Mouse (Mus musculus): ENCODE measurements at regions not wholly inside any gene's neighbourhood (a gene's known extent, or its start where the extent isn't known, plus 50 kb on each side); places are given as distances from the start of the nearest gene placed in this dataset.

DNA sequence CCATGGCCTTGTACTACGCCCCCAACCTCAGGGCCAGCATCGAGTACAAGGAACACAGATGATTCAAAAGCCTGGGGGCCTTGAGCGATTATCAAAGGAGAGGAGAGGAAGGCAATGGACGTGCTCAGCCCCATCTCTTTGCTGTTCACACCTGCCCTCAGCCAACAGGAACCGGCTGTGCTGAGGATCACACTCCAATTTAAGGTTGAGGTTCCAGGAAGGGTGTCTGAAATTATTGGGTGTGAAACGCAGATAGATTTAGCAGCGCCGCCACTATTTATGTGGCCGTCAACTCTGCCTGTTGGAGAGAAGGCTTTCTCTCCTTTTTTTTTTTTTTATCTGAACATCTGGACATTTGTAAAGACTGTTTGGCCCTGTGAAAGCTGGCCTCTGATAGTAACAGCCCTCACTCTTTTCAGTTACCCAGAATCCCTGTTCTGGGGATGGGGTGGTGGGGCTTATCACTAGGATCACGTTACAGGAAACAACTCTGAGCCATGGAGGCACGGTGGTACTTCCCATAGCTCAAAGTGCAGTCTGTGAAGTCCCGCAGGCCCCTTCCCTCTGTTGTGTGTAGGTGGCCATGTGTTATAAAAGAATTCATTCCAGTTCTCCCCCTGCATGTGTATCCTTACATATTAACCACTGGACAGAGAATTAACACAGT, 256.7 kb downstream of the Hs3st3b1 start:
- 71% methylated on average over 12 of the region's 12 CpGs for WGBS
- no peak for DNase-seq
- Histone ChIP-seq H3K4me3 (no peak overlapping the region), H3K79me2 (replicated peaks; ENCODE audit: control insufficient read depth, insufficient read depth, low read length) (no peaks in the 10 kb centered on the region), H3K4me1 (ENCODE audit: control insufficient read depth, insufficient read depth, low read length) (no peaks in the 10 kb centered on the region), H3K27me3 (ENCODE audit: control insufficient read depth, insufficient read depth, low read length) (no peaks in the 10 kb centered on the region), H3K9ac (ENCODE audit: low read depth, low read length) (no peak overlapping the region), H3K27ac (no peak overlapping the region), H3K36me3 (ENCODE audit: control insufficient read depth, insufficient read depth, low read length) (no peaks in the 10 kb centered on the region)
- TF ChIP-seq POLR2A (IDR thresholded peaks at IDR 0.05; ENCODE audit: insufficient read depth, low read depth, low read length) (no peak), CTCF (IDR thresholded peaks at IDR 0.05) (no peak), EP300 (IDR thresholded peaks at IDR 0.05; ENCODE audit: insufficient read depth, low read depth, low read length) (no peak)
- intact Hi-C loops (cut with DNase I), result no loop called here

DNA sequence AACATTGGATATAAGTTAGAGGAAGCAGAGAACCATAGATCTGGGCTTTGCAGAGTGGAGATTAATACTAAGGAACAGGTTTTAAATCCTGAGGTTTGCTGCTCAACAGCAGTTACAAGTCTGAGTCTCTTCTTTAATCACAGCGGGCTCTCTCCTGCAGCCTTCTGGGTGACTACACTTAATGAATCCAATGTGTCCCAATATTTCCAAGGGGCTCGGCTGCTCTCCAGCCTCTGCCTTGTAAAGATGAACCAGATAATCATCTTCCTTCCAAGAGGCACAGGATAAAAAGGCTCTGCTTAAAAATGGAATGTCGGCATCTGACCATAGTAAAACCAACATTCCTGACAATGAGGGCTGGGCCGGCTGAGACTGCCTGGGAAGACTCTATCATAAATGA, 251.6 kb downstream of the Hs3st3b1 start:
- no peak overlapping the region for H3K9ac ChIP-seq (ENCODE audit: low read depth, low read length)
- DNase-seq, result no peak
- 74% methylated on average over 4 of the region's 4 CpGs for whole genome bisulfite sequencing
- H3K36me3 ChIP-seq (ENCODE audit: control insufficient read depth, insufficient read depth, low read length), result no peaks in the 10 kb centered on the region
- no peak overlapping the region for H3K27ac ChIP-seq
- H3K4me3 ChIP-seq, result no peak overlapping the region
- H3K79me2 ChIP-seq (replicated peaks; ENCODE audit: control insufficient read depth, insufficient read depth, low read length), result no peaks in the 10 kb centered on the region
- intact Hi-C loops (cut with DNase I), result no loop called here
- TF ChIP-seq CTCF (IDR thresholded peaks at IDR 0.05), result no peak
- no peak for TF ChIP-seq EP300 (IDR thresholded peaks at IDR 0.05; ENCODE audit: insufficient read depth, low read depth, low read length)
- no peak for TF ChIP-seq POLR2A (IDR thresholded peaks at IDR 0.05; ENCODE audit: insufficient read depth, low read depth, low read length)
- H3K27me3 ChIP-seq (ENCODE audit: control insufficient read depth, insufficient read depth, low read length), result no peaks in the 10 kb centered on the region
- H3K4me1 ChIP-seq (ENCODE audit: control insufficient read depth, insufficient read depth, low read length), result no peaks in the 10 kb centered on the region

DNA sequence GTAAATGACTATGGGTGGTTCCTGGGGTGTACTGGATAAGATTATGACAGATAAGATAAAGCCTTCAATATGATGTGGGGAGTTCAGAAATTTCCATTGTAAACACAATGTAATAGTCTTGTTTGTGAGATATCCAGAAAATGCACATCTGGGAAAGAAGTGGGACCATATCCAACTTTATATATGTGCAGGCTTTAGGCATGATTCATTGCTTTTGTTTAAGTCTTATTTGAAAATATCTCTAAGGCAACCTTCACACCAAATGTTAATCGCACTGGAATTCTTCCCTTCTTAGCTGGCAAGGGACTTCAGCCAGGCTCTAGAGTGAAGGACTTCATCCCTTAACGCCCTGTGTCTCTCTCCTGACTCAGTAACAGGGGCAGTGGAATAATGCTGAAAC, 250.3 kb downstream of the Hs3st3b1 start:
- no peak overlapping the region for H3K27ac ChIP-seq
- no peak overlapping the region for H3K9ac ChIP-seq (ENCODE audit: low read depth, low read length)
- TF ChIP-seq CTCF (IDR thresholded peaks at IDR 0.05) (no peak), POLR2A (IDR thresholded peaks at IDR 0.05; ENCODE audit: insufficient read depth, low read depth, low read length) (no peak), EP300 (IDR thresholded peaks at IDR 0.05; ENCODE audit: insufficient read depth, low read depth, low read length) (no peak)
- H3K27me3 ChIP-seq (ENCODE audit: control insufficient read depth, insufficient read depth, low read length), result peaks cover 4% of the 10 kb centered on the region
- H3K36me3 ChIP-seq (ENCODE audit: control insufficient read depth, insufficient read depth, low read length), result no peaks in the 10 kb centered on the region
- no peaks in the 10 kb centered on the region for H3K4me1 ChIP-seq (ENCODE audit: control insufficient read depth, insufficient read depth, low read length)
- DNase-seq, result no peak
- intact Hi-C loops (cut with DNase I), result no loop called here
- no peak overlapping the region for H3K4me3 ChIP-seq
- 41% methylated on average over 2 of the region's 2 CpGs for WGBS
- no peaks in the 10 kb centered on the region for H3K79me2 ChIP-seq (replicated peaks; ENCODE audit: control insufficient read depth, insufficient read depth, low read length)

DNA sequence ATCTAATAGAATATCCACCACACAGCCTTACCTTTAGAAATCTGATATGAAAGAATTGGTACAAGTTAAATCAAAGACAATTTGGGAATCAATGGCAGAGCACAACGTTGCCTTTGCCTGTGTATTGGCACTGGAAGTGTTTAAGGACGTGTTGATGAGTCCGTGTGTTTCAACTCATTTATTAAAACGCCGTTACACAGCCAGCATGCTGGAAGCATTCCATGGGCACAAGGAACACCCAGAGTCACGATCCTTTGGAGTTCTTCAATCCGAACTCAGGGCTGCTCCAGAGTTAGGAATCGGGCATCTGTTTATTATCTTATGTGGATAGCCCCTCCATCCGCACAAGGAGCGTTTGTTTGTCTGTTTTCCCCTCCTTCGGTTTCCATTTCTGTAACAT, 244.2 kb downstream of the Hs3st3b1 start:
- no peak overlapping the region for H3K27ac ChIP-seq
- WGBS, result 83% methylated on average over 11 of the region's 11 CpGs
- DNase-seq, result no peak
- peaks cover 4% of the 10 kb centered on the region for H3K27me3 ChIP-seq (ENCODE audit: control insufficient read depth, insufficient read depth, low read length)
- H3K4me1 ChIP-seq (ENCODE audit: control insufficient read depth, insufficient read depth, low read length), result no peaks in the 10 kb centered on the region
- H3K36me3 ChIP-seq (ENCODE audit: control insufficient read depth, insufficient read depth, low read length), result no peaks in the 10 kb centered on the region
- TF ChIP-seq POLR2A (IDR thresholded peaks at IDR 0.05; ENCODE audit: insufficient read depth, low read depth, low read length) (no peak), CTCF (IDR thresholded peaks at IDR 0.05) (no peak), EP300 (IDR thresholded peaks at IDR 0.05; ENCODE audit: insufficient read depth, low read depth, low read length) (no peak)
- intact Hi-C loops (cut with DNase I), result no loop called here
- H3K9ac ChIP-seq (ENCODE audit: low read depth, low read length), result no peak overlapping the region
- H3K79me2 ChIP-seq (replicated peaks; ENCODE audit: control insufficient read depth, insufficient read depth, low read length), result no peaks in the 10 kb centered on the region
- no peak overlapping the region for H3K4me3 ChIP-seq

DNA sequence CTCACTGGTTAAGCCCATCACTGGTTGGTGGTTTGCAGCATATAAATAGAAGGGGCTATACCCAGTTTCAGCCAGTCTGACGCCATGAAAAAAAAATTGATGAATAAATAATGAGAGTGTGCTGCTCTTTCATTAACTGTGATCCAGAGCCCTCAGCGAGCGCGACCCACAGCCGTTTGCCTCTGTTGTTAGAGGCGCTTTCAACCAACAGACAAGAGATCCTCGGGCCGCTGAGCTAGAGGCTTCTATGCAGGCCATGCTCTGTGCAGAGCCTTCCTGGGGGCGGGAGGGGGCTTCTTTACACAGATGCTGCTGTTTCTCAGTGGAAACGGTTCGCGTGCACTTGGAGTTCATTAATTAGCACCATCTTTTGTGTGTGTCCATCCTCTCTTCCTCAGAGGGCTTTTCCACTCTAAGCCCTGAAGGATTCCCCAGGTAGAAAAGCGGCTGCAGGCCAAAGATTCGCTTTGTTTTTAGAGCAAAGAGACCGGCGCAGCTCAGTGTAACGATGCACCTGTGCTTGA, 243.6 kb downstream of the Hs3st3b1 start:
- Histone ChIP-seq H3K36me3 (ENCODE audit: control insufficient read depth, insufficient read depth, low read length) (no peaks in the 10 kb centered on the region), H3K27me3 (ENCODE audit: control insufficient read depth, insufficient read depth, low read length) (peaks cover 4% of the 10 kb centered on the region), H3K9ac (ENCODE audit: low read depth, low read length) (no peak overlapping the region), H3K4me3 (no peak overlapping the region), H3K79me2 (replicated peaks; ENCODE audit: control insufficient read depth, insufficient read depth, low read length) (no peaks in the 10 kb centered on the region), H3K4me1 (ENCODE audit: control insufficient read depth, insufficient read depth, low read length) (no peaks in the 10 kb centered on the region), H3K27ac (no peak overlapping the region)
- DNase-seq, result no peak
- WGBS, result 92% methylated on average over 17 of the region's 17 CpGs
- TF ChIP-seq POLR2A (IDR thresholded peaks at IDR 0.05; ENCODE audit: insufficient read depth, low read depth, low read length) (no peak), EP300 (IDR thresholded peaks at IDR 0.05; ENCODE audit: insufficient read depth, low read depth, low read length) (no peak), CTCF (IDR thresholded peaks at IDR 0.05) (no peak)
- intact Hi-C loops (cut with DNase I), result no loop called here

DNA sequence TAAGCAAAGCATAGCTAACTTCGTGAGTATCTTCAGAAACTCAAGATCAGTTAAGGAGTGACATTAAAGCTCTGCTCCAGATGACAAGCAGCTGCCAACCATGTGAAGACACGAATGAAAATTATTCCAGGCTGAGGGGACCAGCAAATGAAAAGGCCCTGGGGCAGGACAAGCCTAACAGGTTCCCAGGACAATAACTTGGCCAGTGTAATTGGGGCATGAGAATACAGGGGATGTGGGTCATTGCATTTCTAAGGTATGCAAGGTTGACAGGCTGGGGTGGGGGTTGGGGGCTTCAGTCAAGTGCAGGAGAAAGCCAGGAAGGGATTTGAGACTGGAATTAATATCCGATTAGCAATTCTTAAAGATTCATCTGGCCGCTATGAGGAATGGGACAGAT, 242.6 kb downstream of the Hs3st3b1 start:
- TF ChIP-seq POLR2A (IDR thresholded peaks at IDR 0.05; ENCODE audit: insufficient read depth, low read depth, low read length) (no peak), CTCF (IDR thresholded peaks at IDR 0.05) (no peak), EP300 (IDR thresholded peaks at IDR 0.05; ENCODE audit: insufficient read depth, low read depth, low read length) (no peak)
- H3K4me1 ChIP-seq (ENCODE audit: control insufficient read depth, insufficient read depth, low read length), result no peaks in the 10 kb centered on the region
- no peaks in the 10 kb centered on the region for H3K79me2 ChIP-seq (replicated peaks; ENCODE audit: control insufficient read depth, insufficient read depth, low read length)
- H3K27ac ChIP-seq, result no peak overlapping the region
- H3K4me3 ChIP-seq, result no peak overlapping the region
- H3K9ac ChIP-seq (ENCODE audit: low read depth, low read length), result no peak overlapping the region
- intact Hi-C loops (cut with DNase I), result no loop called here
- no peak for DNase-seq
- 81% methylated on average over 4 of the region's 4 CpGs for WGBS
- H3K27me3 ChIP-seq (ENCODE audit: control insufficient read depth, insufficient read depth, low read length), result peaks cover 4% of the 10 kb centered on the region
- H3K36me3 ChIP-seq (ENCODE audit: control insufficient read depth, insufficient read depth, low read length), result no peaks in the 10 kb centered on the region

All from heart, adult 2 months (tissue).